Mouse (Mus musculus) left cerebral cortex, postnatal 14 days (tissue): ENCODE measurements at regions not wholly inside any gene's neighbourhood (a gene's known extent, or its start where the extent isn't known, plus 50 kb on each side); places are given as distances from the start of the nearest gene placed in this dataset.

Experiments used
- DNase-seq, 2 experiments: peaks; one replicate each; pipeline ENCODE4 v3.0.0; 2021 to 2022; ENCODE audit warnings: low spot score in 2 of 2, mixed read lengths in 1 of 2
- intact Hi-C: fragments of 180-260 bp; cut with DNase I; formaldehyde crosslinking; loops from one replicate; pipeline ENCODE4 v1.15.1; 2025

GRCm38 (mm10) chr5:147794711-147795532 is 65.3 kb upstream of the Pomp start:
- DNase-seq: no peak

GRCm38 (mm10) chr5:147793059-147793458 is 67.2 kb upstream of the Pomp start:
- no peak for DNase-seq
- intact Hi-C loops: no loop called here

More at GRCm38 (mm10) chr5:147794711-147795532, 65.3 kb upstream of the Pomp start:
- intact Hi-C loops: no loop called here

- no peak for DNase-seq
- intact Hi-C loops: no loop called here
These were observed 66.8 kb upstream of the Flt1 start for GRCm38 (mm10) chr5:147792638-147793037.

GRCm38 (mm10) chr5:147791121-147791520 is 65.3 kb upstream of the Flt1 start:
- intact Hi-C loops: no loop called here
- no peak for DNase-seq

GRCm38 (mm10) chr5:147788496-147788895 is 62.7 kb upstream of the Flt1 start:
- no peak for DNase-seq
- intact Hi-C loops: no loop called here

- intact Hi-C loops: no loop called here
- peak; percentile 11 to 26 for DNase-seq
These were observed 61.0 kb upstream of the Flt1 start for GRCm38 (mm10) chr5:147786857-147787256.

- no peak for DNase-seq
- intact Hi-C loops: no loop called here
These were observed 58.3 kb upstream of the Flt1 start for GRCm38 (mm10) chr5:147784159-147784558.

GRCm38 (mm10) chr5:147783476-147783875 is 57.7 kb upstream of the Flt1 start:
- DNase-seq: no peak
- intact Hi-C loops: no loop called here

GRCm38 (mm10) chr5:147782761-147783160 is 57.0 kb upstream of the Flt1 start:
- no peak for DNase-seq
- intact Hi-C loops: no loop called here

- DNase-seq: no peak
These were observed 56.5 kb upstream of the Flt1 start for GRCm38 (mm10) chr5:147782241-147782681.

GRCm38 (mm10) chr5:147781215-147781614 is 55.4 kb upstream of the Flt1 start:
- intact Hi-C loops: no loop called here
- no peak for DNase-seq

More at GRCm38 (mm10) chr5:147782241-147782681, 56.5 kb upstream of the Flt1 start:
- intact Hi-C loops: no loop called here

- intact Hi-C loops: no loop called here
- DNase-seq: no peak
These were observed 52.7 kb upstream of the Flt1 start for GRCm38 (mm10) chr5:147778557-147778956.
